Mouse (Mus musculus) T-helper 1 cell (primary cell): ENCODE results near the gene Zbtb9.

Source experiments
- in situ Hi-C: fragments of 300-600 bp; cut with MboI, MseI; formaldehyde crosslinking; loops from one replicate; pipeline ENCODE4 v1.15.1; 2025; ENCODE audit warnings: high pct_unique_total_duplicates

The Zbtb9 gene

DNA sequence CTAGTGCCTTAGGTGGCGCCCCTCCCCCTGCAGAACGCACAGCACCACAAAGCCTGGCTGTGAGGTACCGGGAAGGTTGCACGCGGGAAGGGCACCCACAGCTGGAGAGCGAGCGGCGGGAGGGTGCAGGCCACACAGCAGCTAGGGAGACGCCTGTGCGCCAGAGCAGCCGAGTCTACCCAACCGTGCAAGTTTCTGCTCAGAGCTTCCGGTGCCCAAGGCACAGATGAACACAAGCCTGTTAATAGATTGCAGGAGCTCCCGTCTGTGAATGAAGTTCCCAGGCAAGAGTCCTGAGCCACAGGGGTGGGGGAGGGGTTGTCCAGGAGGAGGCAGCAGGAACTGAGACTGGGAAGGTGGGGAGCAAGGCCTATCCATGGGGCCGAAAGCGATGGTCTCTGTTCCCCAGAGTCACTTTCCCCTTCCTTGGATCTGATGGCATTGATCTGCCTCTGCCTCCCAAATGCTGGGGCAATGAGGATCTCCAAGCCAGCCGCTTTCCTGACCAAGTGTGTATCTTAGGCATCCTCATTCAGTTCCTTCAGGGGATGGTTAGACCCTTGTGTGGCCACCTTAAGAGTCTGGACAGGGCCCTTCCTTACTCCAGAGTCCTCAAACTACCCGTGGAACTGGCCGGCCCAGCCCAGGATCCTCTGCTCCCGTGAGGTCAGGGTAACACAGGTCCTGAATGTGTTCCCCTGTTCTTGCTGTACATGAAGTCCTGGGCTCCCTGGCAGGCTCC is 67.5 kb downstream of the Zbtb9 start:
- in situ Hi-C loops, result no loop called here

- in situ Hi-C loops, result no loop called here
Measured at GRCm38 (mm10) chr17:27041046-27041786, 68.2 kb downstream of the Zbtb9 start.

DNA sequence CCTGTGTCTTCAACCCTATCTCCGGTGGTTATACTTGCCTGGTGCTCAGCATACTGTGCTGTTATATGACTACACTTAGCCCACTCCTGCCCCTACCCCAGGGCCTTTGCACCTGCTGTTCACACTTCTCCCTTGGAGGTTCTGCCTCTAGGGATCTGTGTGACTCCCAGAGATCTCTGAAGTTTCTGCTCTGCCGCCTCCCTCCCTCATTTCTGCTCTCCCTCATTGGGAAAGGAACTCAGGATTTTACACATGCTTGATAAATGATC is 68.8 kb downstream of the Zbtb9 start:
- in situ Hi-C loops, result no loop called here

GRCm38 (mm10) chr17:27042840-27043239 is 69.9 kb downstream of the Zbtb9 start:
- in situ Hi-C loops, result no loop called here

DNA sequence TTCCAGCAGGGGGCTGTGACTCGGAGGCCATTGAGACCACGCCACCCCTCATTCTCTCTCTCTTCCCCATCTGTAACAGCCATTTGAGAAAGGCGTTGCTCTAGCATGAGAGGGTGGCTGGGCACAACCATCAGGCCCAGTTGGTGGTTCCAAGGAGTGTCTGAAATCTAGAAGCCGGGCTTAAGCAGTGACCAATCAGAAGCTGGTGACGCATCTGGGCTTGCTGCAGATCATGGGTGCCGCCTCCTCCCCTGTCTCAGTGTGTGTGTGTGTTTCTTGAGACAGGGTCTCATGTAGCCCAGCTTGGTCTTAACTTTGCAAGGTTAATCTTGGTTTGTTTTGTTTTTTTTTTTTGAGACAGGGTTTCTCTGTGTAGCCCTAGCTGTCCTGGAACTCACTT is 72.2 kb downstream of the Zbtb9 start:
- in situ Hi-C loops, result no loop called here

DNA sequence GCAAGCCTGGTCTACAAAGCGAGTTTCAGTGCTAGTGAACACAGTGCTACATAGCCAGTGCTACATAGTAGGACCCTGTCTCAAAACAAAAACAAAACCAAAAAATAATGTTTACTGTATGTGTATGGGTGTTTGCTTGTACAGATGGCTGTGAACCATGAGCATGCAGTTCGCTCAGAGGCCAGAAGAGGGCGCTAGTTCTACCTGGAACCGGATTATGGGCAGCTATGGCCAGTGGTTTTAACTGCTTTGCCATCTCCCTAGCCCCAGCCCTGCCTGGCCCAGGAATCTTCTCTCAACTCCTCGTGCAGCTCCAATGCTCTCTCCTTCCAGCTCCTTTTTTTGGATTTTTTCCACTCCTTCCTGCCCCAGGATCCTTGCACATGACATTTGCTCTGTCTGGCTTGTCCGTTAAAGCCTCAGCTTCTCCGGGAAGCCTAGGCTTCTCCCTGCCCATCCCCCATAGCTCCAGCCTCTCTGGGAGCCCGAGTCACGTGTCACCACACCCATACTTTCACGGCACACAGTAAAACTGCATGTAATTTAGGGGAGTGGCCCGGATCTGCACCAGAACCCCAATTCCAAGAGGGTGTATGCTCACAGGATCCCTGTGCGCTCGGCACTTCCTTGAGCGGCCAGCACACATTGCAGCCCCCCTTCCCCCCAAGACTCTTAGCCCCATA is 74.9 kb downstream of the Zbtb9 start:
- in situ Hi-C loops, result no loop called here

DNA sequence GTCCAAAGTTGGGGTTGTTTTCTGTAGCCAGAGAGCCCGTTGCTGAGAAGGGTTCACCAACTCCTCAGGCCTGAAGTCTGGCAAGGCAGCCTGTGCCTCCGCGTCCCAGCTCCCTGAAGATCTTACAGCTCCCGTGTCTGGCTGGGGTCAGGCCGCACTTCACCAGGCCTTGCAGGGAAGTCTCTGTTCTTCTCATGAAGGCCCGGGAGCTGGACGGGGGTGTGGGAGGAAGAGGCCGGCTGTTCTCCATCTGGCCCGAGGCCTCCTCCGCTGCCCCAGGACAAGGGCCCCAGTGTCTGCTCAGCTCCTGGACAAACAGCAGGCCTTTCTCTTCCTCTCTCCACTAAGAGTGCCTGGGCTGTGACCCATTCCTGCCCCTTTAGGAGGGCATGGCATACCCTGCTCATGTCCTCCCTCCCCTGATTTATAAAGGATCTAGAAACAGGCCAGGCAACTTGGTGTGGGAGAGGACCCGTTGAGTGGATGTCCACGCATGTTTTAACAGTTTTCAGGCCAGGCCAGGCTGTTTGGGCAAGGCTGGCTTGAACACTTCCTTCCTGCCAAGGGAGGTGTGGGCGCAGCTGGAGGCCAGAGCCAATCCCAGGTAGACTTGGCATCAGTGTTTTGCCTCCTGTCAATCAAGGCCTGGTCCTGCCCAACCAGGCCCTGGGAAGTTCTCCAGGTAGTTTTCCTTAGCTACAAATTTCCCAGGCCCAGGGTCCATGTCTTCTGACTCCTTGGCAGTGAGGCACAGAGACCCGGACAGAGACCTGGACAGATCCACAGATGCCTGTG is 75.7 kb downstream of the Zbtb9 start:
- in situ Hi-C loops, result no loop called here

- in situ Hi-C loops, result no loop called here
Measured at GRCm38 (mm10) chr17:27050853-27051252, 77.9 kb downstream of the Zbtb9 start.

GRCm38 (mm10) chr17:27051514-27051913 is 78.5 kb downstream of the Zbtb9 start:
- in situ Hi-C loops, result no loop called here

DNA sequence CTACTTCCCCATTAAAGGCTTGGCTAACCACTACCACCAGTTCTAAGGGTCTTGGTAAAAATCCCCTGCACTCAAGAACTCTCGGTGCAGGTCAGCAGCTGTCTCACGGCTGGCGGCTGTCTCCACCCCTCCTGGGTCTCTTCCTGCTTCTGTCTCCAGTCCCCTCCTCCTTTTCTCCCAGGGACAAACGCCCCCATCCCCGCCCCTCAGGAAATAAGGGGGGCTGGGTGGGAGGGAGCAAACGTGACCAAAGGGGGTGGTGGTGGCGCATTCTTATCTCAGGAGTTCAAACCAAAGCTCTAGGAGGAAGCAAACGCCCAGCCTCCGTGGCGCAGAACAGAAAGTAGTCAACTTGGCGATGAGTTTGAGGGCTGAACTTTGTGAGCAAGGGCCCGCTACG is 83.2 kb downstream of the Zbtb9 start:
- in situ Hi-C loops, result no loop called here

DNA sequence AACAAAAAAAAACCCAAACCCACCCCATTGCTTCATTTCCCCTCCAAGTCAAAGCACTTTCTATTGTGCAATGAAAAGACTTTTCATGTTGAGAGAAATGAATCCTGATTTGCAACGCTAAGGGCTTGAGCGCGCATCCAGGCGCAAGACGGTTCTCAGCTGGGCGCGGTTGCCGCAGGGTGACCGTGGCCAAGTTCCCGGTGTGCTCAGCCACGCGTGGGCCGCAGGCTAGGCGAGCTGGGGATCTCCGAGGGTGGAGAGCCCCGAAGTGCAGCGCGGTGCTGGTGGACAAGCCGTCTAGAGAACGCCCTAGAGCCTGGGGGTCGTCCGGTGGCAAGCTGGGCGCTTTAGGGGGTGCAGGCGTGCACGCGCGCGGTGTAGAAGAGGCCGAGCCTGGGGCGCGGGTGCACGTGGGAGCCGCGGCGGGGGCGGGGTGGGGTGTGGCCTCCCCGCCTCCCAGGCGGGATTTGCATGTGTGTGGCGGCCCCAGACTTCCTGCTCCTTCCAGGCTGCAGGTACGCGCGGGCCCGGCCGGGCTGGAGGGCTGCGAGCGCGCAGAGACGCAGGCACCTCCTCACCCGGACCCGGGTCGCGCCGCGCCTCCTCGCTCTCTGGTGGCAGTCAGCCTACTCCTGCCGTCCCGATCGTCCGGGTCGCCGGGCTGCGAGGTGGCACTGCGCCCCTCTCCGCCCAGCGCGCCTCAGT is 84.0 kb downstream of the Zbtb9 start, which contains the start of gene Itpr3:
TSS of gene Itpr3 (plus strand) at position 493 of the 705 bp plus-strand sequence.
- in situ Hi-C loops, result no loop called here

DNA sequence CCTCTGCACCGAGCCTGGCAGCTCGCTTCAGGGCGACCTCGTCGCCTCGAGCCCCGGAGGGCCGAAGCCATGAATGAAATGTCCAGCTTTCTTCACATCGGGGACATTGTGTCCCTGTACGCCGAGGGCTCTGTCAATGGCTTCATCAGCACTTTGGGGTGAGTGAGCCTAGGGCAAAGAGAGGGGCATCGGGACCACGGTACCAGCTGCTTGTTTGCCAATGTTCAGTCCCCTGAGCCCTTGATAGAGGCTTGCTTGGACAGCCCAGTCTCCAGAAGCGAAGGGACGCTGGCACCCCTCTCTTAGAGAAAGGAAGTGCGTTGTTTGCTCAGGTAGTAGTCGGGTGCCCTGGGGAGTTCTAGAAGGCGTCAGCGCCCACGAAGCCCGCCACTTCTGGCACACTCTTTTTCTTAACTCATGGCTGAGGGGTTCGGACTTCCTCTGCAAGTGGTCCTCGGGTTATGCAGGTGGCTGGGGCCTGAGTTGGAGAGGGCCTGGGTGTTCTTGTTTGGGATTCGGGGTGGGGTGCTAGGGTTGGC is 84.6 kb downstream of the Zbtb9 start:
- in situ Hi-C loops, result no loop called here
